27 mouse cellular contexts compared by ENCODE assay signal in the genomic region with DNA sequence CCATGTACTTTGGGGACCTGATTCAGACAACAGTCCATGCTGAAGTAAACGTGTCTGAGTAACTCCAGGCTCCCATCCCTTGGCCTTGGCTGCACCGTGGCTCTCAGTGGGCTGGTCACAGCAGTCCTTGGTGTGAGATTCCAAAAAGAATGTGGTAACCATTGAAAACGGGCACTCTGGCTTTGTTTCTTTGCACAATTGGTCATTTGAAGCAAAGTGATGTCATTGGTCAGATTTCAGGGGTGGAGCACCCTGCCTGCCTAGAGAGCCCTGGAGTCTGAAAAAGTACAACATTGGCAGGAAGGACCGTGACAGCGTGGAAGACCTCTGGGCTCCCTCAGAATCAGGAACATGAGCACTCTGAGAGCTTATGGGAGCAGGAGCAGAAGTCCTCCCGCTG. TPM values are rescaled to one million over a fixed set of nuclear protein-coding genes. Genes with fewer than 3 reads are reported as not detected.
DNase-seq lines count a peak whose midpoint lies in the region; ATAC-seq and TF ChIP-seq lines count a peak whose summit lies in the region.
"Had no signal": no experiment of that assay in that cellular context is flagged by ENCODE, and none has a peak within 500 bp of the region (broad histone marks: within the 10 kb centered on the region; RNA-seq: fewer than 3 reads in every experiment).

No protein-coding gene starts in this region.

- 0 out of 2 replicates have a peak overlapping the region, but pooled peaks have one; percentile 53 for H3K27ac ChIP-seq in forebrain, embryonic 10.5 days
- no peak overlapping the region for H3K27ac ChIP-seq in forebrain, embryonic 14.5 days (ENCODE audit: low read depth, low read length)
- H3K27ac ChIP-seq in liver, postnatal 0 days (ENCODE audit: low read depth), result no peak overlapping the region
- H3K27ac ChIP-seq in neural tube, embryonic 13.5 days (replicated peaks), result 0 out of 2 replicates have a peak overlapping the region, but pooled peaks have one; percentile 3
- no peak overlapping the region for H3K27ac ChIP-seq in neural tube, embryonic 15.5 days (replicated peaks)
- H3K27ac ChIP-seq: embryonic facial prominence, embryonic 10.5 days; embryonic facial prominence, embryonic 15.5 days; heart, embryonic 10.5 days; hindbrain, embryonic 15.5 days; kidney, embryonic 15.5 days; left cerebral cortex, adult 2 months; limb, embryonic 12.5 days; midbrain, embryonic 10.5 days had no signal

- no peak overlapping the region for H3K4me3 ChIP-seq in forebrain, embryonic 10.5 days
- H3K4me3 ChIP-seq in forebrain, embryonic 14.5 days (ENCODE audit: low read depth, low read length), result no peak overlapping the region
- H3K4me3 ChIP-seq in liver, postnatal 0 days (ENCODE audit: low read depth, low read length), result no peak overlapping the region
- H3K4me3 ChIP-seq in neural tube, embryonic 13.5 days, result no peak overlapping the region
- no peak overlapping the region for H3K4me3 ChIP-seq in neural tube, embryonic 15.5 days (replicated peaks)
- H3K4me3 ChIP-seq: embryonic facial prominence, embryonic 10.5 days; embryonic facial prominence, embryonic 15.5 days; heart, embryonic 10.5 days; hindbrain, embryonic 15.5 days; kidney, embryonic 15.5 days; left cerebral cortex, adult 2 months; limb, embryonic 12.5 days; midbrain, embryonic 10.5 days had no signal

- H3K9me3 ChIP-seq in forebrain, embryonic 10.5 days, result no peaks in the 10 kb centered on the region
- no peaks in the 10 kb centered on the region for H3K9me3 ChIP-seq in forebrain, embryonic 14.5 days (replicated peaks; ENCODE audit: control insufficient read depth, low read length)
- H3K9me3 ChIP-seq in liver, postnatal 0 days (ENCODE audit: low read length), result no peaks in the 10 kb centered on the region
- no peaks in the 10 kb centered on the region for H3K9me3 ChIP-seq in neural tube, embryonic 13.5 days
- no peaks in the 10 kb centered on the region for H3K9me3 ChIP-seq in neural tube, embryonic 15.5 days (replicated peaks)
- H3K9me3 ChIP-seq: embryonic facial prominence, embryonic 10.5 days; embryonic facial prominence, embryonic 15.5 days; heart, embryonic 10.5 days; hindbrain, embryonic 15.5 days; kidney, embryonic 15.5 days; limb, embryonic 12.5 days; midbrain, embryonic 10.5 days had no signal

- DNase-seq in forebrain, embryonic 10.5 days (ENCODE audit: extremely low spot score, low spot score), result no peak
- no peak for DNase-seq in forebrain, embryonic 14.5 days (ENCODE audit: low spot score)
- DNase-seq in liver, postnatal 0 days, result no peak
- no peak for DNase-seq in liver
- DNase-seq in left cerebral cortex, adult 11 months (ENCODE audit: low spot score), result no peak
- DNase-seq: cerebellum, adult 8-10 months; cerebellum, postnatal 25 days; gastrocnemius, postnatal 25 days; heart, adult 11 months; heart, postnatal 36 days; kidney, adult 18-20 months; kidney, postnatal 25 days; right cerebral cortex, postnatal 25 days; spleen, adult 18-20 months; thymus, postnatal 14 days had no signal

- WGBS in forebrain, embryonic 10.5 days, result 59% methylated on average over 6 of the region's 6 CpGs
- 33% methylated on average over 6 of the region's 6 CpGs for WGBS in forebrain, embryonic 14.5 days
- 70% methylated on average over 6 of the region's 6 CpGs for WGBS in liver, postnatal 0 days (ENCODE audit: insufficient replicate concordance)
- 49% methylated on average over 6 of the region's 6 CpGs for WGBS in neural tube, embryonic 13.5 days
- 54% methylated on average over 6 of the region's 6 CpGs for WGBS in neural tube, embryonic 15.5 days

- peaks cover 96% of the 10 kb centered on the region for H3K36me3 ChIP-seq in forebrain, embryonic 10.5 days (replicated peaks)
- peaks cover 92% of the 10 kb centered on the region for H3K36me3 ChIP-seq in forebrain, embryonic 14.5 days (ENCODE audit: control insufficient read depth, insufficient read depth, low read length)
- H3K36me3 ChIP-seq in liver, postnatal 0 days (replicated peaks; ENCODE audit: insufficient read depth, low read length), result peaks cover 19% of the 10 kb centered on the region
- peaks cover 70% of the 10 kb centered on the region for H3K36me3 ChIP-seq in neural tube, embryonic 13.5 days
- H3K36me3 ChIP-seq in neural tube, embryonic 15.5 days, result peaks cover 31% of the 10 kb centered on the region

- no peak overlapping the region for H3K9ac ChIP-seq in forebrain, embryonic 14.5 days (ENCODE audit: low read length)
- no peak overlapping the region for H3K9ac ChIP-seq in liver, postnatal 0 days (replicated peaks)
- H3K9ac ChIP-seq in neural tube, embryonic 13.5 days, result no peak overlapping the region
- no peak overlapping the region for H3K9ac ChIP-seq in neural tube, embryonic 15.5 days (replicated peaks)
- H3K9ac ChIP-seq: embryonic facial prominence, embryonic 15.5 days; hindbrain, embryonic 15.5 days; kidney, embryonic 15.5 days; limb, embryonic 12.5 days had no signal

- ATAC-seq in forebrain, embryonic 14.5 days, result no peak
- ATAC-seq in liver, postnatal 0 days, result peak; percentile 58
- ATAC-seq in neural tube, embryonic 13.5 days (ENCODE audit: low read depth), result no peak
- ATAC-seq in neural tube, embryonic 15.5 days (ENCODE audit: low FRiP score), result no peak
- ATAC-seq: CD4-positive, CD25-positive, alpha-beta regulatory T cell, adult 4 months had no signal

- TF ChIP-seq EP300 in liver, postnatal 0 days (IDR thresholded peaks at IDR 0.05; ENCODE audit: low read depth), result no peak

- no peak overlapping the region for H3K4me2 ChIP-seq in forebrain, embryonic 14.5 days (ENCODE audit: low read length)
- H3K4me2 ChIP-seq in liver, postnatal 0 days (ENCODE audit: low read depth, low read length), result no peak overlapping the region
- no peak overlapping the region for H3K4me2 ChIP-seq in neural tube, embryonic 13.5 days
- no peak overlapping the region for H3K4me2 ChIP-seq in neural tube, embryonic 15.5 days
- H3K4me2 ChIP-seq: embryonic facial prominence, embryonic 15.5 days; hindbrain, embryonic 15.5 days; kidney, embryonic 15.5 days; limb, embryonic 12.5 days; liver, embryonic 11.5 days had no signal

- TF ChIP-seq CTCF in liver, postnatal 0 days (IDR thresholded peaks at IDR 0.05; ENCODE audit: low read depth), result no peak

- no peaks in the 10 kb centered on the region for H3K27me3 ChIP-seq in forebrain, embryonic 10.5 days (ENCODE audit: poor library complexity, severe bottlenecking)
- no peaks in the 10 kb centered on the region for H3K27me3 ChIP-seq in forebrain, embryonic 14.5 days (replicated peaks; ENCODE audit: control insufficient read depth, insufficient read depth, low read length)
- no peaks in the 10 kb centered on the region for H3K27me3 ChIP-seq in liver, postnatal 0 days (ENCODE audit: insufficient read depth, low read length)
- H3K27me3 ChIP-seq in neural tube, embryonic 13.5 days, result no peaks in the 10 kb centered on the region
- no peaks in the 10 kb centered on the region for H3K27me3 ChIP-seq in neural tube, embryonic 15.5 days (replicated peaks)
- H3K27me3 ChIP-seq: embryonic facial prominence, embryonic 15.5 days; hindbrain, embryonic 15.5 days; kidney, embryonic 15.5 days; limb, embryonic 12.5 days had no signal

- peaks cover 10% of the 10 kb centered on the region for H3K4me1 ChIP-seq in forebrain, embryonic 10.5 days
- H3K4me1 ChIP-seq in forebrain, embryonic 14.5 days (ENCODE audit: control insufficient read depth, insufficient read depth, low read length), result no peaks in the 10 kb centered on the region
- H3K4me1 ChIP-seq in liver, postnatal 0 days (ENCODE audit: insufficient read depth), result no peaks in the 10 kb centered on the region
- H3K4me1 ChIP-seq in neural tube, embryonic 13.5 days (replicated peaks), result peaks cover 8% of the 10 kb centered on the region
- peaks cover 8% of the 10 kb centered on the region for H3K4me1 ChIP-seq in neural tube, embryonic 15.5 days
- H3K4me1 ChIP-seq: embryonic facial prominence, embryonic 15.5 days; hindbrain, embryonic 15.5 days; kidney, embryonic 15.5 days; limb, embryonic 12.5 days; midbrain, embryonic 10.5 days had no signal

RNA-seq across cellular contexts. Expression of a gene that starts 20.3 kb away (rescaled TPM):
- 39.6 and 39.7 TPM in 2 replicates for polyA plus RNA-seq in forebrain, embryonic 10.5 days (2016; fragmentation: Nextera tagmentation; extraction: Ambion mirVana)
- polyA plus RNA-seq in forebrain, embryonic 14.5 days (2014; fragmentation: Nextera tagmentation; extraction: Ambion mirVana), result 33.5 and 39.5 TPM in 2 replicates
- 13.9 and 15.3 TPM in 2 replicates for polyA plus RNA-seq in liver, postnatal 0 days (2015; fragmentation: Nextera tagmentation; extraction: Ambion mirVana)
- 43.3 and 45.8 TPM in 2 replicates for polyA plus RNA-seq in neural tube, embryonic 13.5 days (2015; fragmentation: Nextera tagmentation; extraction: Ambion mirVana)
- 50.9 and 51.9 TPM in 2 replicates for polyA plus RNA-seq in neural tube, embryonic 15.5 days (2015; fragmentation: Nextera tagmentation; extraction: Ambion mirVana)

RNA-seq across cellular contexts. Expression of a gene that starts 39.9 kb away (rescaled TPM):
- 62.7 and 63.1 TPM in 2 replicates for polyA plus RNA-seq in forebrain, embryonic 10.5 days (2016; fragmentation: Nextera tagmentation; extraction: Ambion mirVana)
- polyA plus RNA-seq in forebrain, embryonic 14.5 days (2014; fragmentation: Nextera tagmentation; extraction: Ambion mirVana), result 14.3 and 15.7 TPM in 2 replicates
- polyA plus RNA-seq in liver, postnatal 0 days (2015; fragmentation: Nextera tagmentation; extraction: Ambion mirVana), result 8.2 and 8.9 TPM in 2 replicates
- polyA plus RNA-seq in neural tube, embryonic 13.5 days (2015; fragmentation: Nextera tagmentation; extraction: Ambion mirVana), result 5.0 and 5.6 TPM in 2 replicates
- polyA plus RNA-seq in neural tube, embryonic 15.5 days (2015; fragmentation: Nextera tagmentation; extraction: Ambion mirVana), result 3.5 and 8.4 TPM in 2 replicates

Comparison
In these comparisons a context has a peak if more than half of its experiments do, and no peak if none do; other contexts are left out.
1. H3K27ac ChIP-seq: peak in forebrain, embryonic 10.5 days (single experiment) and neural tube, embryonic 13.5 days (single experiment); none in forebrain, embryonic 14.5 days (single experiment), liver, postnatal 0 days (single experiment) and neural tube, embryonic 15.5 days (single experiment).